Mouse (Mus musculus): ENCODE results near the gene Commd3. TPM values are rescaled to one million over a fixed set of nuclear protein-coding genes. Genes with fewer than 3 reads are reported as not detected.

The Commd3 gene
- polyA plus RNA-seq, 1 experiment from 2014 or later, result 194 TPM

DNA sequence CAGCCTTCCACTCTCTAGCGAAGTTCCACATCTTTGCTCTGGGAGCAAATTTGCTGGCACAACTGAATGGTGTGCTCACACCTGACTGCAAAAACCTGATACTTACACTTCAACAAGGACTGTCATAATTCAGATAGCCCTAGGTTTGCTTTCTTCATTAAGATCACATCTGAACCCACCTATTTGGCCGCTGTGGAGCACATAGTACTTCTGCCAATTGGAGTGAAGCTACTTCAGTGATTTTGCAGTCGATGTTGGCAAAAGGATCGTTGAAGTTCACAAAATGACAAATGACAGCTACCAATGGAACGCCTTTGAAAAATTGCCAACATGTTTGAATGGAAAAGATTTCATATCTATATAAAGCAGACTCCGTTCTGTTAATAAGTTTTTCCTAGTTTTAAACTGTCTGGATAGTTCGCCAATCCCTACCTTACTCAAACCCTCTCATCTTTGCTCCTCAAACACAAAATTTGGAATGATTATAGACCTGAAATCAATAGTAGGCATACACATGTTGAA is 23.5 kb downstream of the Commd3 start:
- no peak for ATAC-seq (ENCODE audit: insufficient read depth)
- Histone ChIP-seq H3K9ac (no peak overlapping the region), H3K9me3 (ENCODE audit: low read depth, low read length) (no peaks in the 10 kb centered on the region), H3K4me1 (ENCODE audit: insufficient read depth) (no peaks in the 10 kb centered on the region), H3K4me2 (no peak overlapping the region), H3K36me3 (ENCODE audit: insufficient read depth) (no peaks in the 10 kb centered on the region), H3K4me3 (ENCODE audit: low read depth, low read length) (no peak overlapping the region), H3K27ac (ENCODE audit: low read depth) (no peak overlapping the region), H3K27me3 (ENCODE audit: insufficient read depth, low read length) (peaks cover 81% of the 10 kb centered on the region)
- WGBS, result 6% methylated on average over 7 of the region's 7 CpGs
- peak; percentile 25 for DNase-seq
- TF ChIP-seq CTCF (IDR thresholded peaks at IDR 0.05; ENCODE audit: low read depth), result no peak

GRCm38 (mm10) chr2:18697591-18698244 is 25.5 kb downstream of the Commd3 start:
- Histone ChIP-seq H3K36me3 (ENCODE audit: insufficient read depth) (no peaks in the 10 kb centered on the region), H3K27ac (ENCODE audit: low read depth) (no peak overlapping the region), H3K9ac (no peak overlapping the region), H3K4me2 (no peak overlapping the region), H3K27me3 (ENCODE audit: insufficient read depth, low read length) (peaks cover 76% of the 10 kb centered on the region), H3K4me1 (ENCODE audit: insufficient read depth) (no peaks in the 10 kb centered on the region), H3K9me3 (ENCODE audit: low read depth, low read length) (no peaks in the 10 kb centered on the region), H3K4me3 (ENCODE audit: low read depth, low read length) (no peak overlapping the region)
- no peak for TF ChIP-seq CTCF (IDR thresholded peaks at IDR 0.05; ENCODE audit: low read depth)
- ATAC-seq (ENCODE audit: insufficient read depth) (no peak), DNase-seq (peak; percentile 17)
- 3% methylated on average over 4 of the region's 4 CpGs for WGBS

- Histone ChIP-seq H3K4me1 (ENCODE audit: insufficient read depth) (no peaks in the 10 kb centered on the region), H3K9me3 (ENCODE audit: low read depth, low read length) (no peaks in the 10 kb centered on the region), H3K4me2 (peak overlapping the region; percentile 19), H3K27me3 (ENCODE audit: insufficient read depth, low read length) (peaks cover 74% of the 10 kb centered on the region), H3K4me3 (ENCODE audit: low read depth, low read length) (peak overlapping the region; percentile 6; the same call in 1 of the 2 replicates), H3K27ac (ENCODE audit: low read depth) (no peak overlapping the region), H3K9ac (no peak overlapping the region), H3K36me3 (ENCODE audit: insufficient read depth) (no peaks in the 10 kb centered on the region)
- no peak for TF ChIP-seq CTCF (IDR thresholded peaks at IDR 0.05; ENCODE audit: low read depth)
- under 1% methylated on average over 56 of the region's 56 CpGs for WGBS
- ATAC-seq (ENCODE audit: insufficient read depth) (peak; percentile 25; the same call in 1 of the 2 replicates), DNase-seq (peak; percentile 49)
Observed at GRCm38 (mm10) chr2:18698663-18699385, 26.6 kb downstream of the Commd3 start.

GRCm38 (mm10) chr2:18699401-18699990 is 27.3 kb downstream of the Commd3 start:
- no peaks in the 10 kb centered on the region for H3K36me3 ChIP-seq (ENCODE audit: insufficient read depth)
- no peak overlapping the region for H3K9ac ChIP-seq
- DNase-seq (no peak), ATAC-seq (ENCODE audit: insufficient read depth) (no peak)
- TF ChIP-seq CTCF (IDR thresholded peaks at IDR 0.05; ENCODE audit: low read depth), result no peak
- peaks cover 79% of the 10 kb centered on the region for H3K27me3 ChIP-seq (ENCODE audit: insufficient read depth, low read length)
- no peaks in the 10 kb centered on the region for H3K4me1 ChIP-seq (ENCODE audit: insufficient read depth)
- no peak overlapping the region for H3K4me3 ChIP-seq (ENCODE audit: low read depth, low read length)
- H3K27ac ChIP-seq (ENCODE audit: low read depth), result no peak overlapping the region
- under 1% methylated on average over 11 of the region's 11 CpGs for WGBS
- no peak overlapping the region for H3K4me2 ChIP-seq
- no peaks in the 10 kb centered on the region for H3K9me3 ChIP-seq (ENCODE audit: low read depth, low read length)

GRCm38 (mm10) chr2:18710356-18710755 is 38.2 kb downstream of the Commd3 start:
- DNase-seq (no peak), ATAC-seq (ENCODE audit: insufficient read depth) (no peak)
- Histone ChIP-seq H3K27me3 (ENCODE audit: insufficient read depth, low read length) (no peaks in the 10 kb centered on the region; the same call in 1 of the 2 replicates), H3K4me3 (ENCODE audit: low read depth, low read length) (no peak overlapping the region), H3K36me3 (ENCODE audit: insufficient read depth) (no peaks in the 10 kb centered on the region), H3K27ac (ENCODE audit: low read depth) (no peak overlapping the region), H3K4me1 (ENCODE audit: insufficient read depth) (no peaks in the 10 kb centered on the region), H3K9ac (no peak overlapping the region), H3K9me3 (ENCODE audit: low read depth, low read length) (no peaks in the 10 kb centered on the region), H3K4me2 (no peak overlapping the region)
- 53% methylated on average over 3 of the region's 3 CpGs for WGBS
- no peak for TF ChIP-seq CTCF (IDR thresholded peaks at IDR 0.05; ENCODE audit: low read depth)

DNA sequence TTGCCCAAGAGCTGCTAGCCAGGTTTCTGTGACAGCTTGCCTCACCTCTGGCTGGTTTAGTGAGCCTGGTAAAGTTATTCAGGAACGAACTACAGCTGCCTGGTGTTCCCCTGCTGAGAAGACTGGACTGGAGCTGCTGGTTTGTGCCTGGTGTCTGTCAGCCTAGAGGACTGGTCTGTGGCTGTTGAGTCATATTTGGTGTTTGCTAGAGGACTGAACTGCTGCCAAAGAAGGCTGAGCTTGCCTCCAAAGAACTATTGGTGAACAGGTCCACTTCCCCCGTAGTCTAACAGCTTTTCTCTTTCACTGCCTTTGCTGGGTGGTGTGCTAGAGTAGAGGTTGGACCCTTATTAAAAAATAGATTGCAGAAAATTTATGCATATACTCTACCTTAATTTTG is 40.9 kb downstream of the Commd3 start:
- H3K36me3 ChIP-seq (ENCODE audit: insufficient read depth), result no peaks in the 10 kb centered on the region
- ATAC-seq (ENCODE audit: insufficient read depth) (no peak), DNase-seq (no peak)
- H3K27me3 ChIP-seq (ENCODE audit: insufficient read depth, low read length), result no peaks in the 10 kb centered on the region; the same call in 1 of the 2 replicates
- no peak overlapping the region for H3K4me2 ChIP-seq
- H3K9me3 ChIP-seq (ENCODE audit: low read depth, low read length), result no peaks in the 10 kb centered on the region
- no peak overlapping the region for H3K9ac ChIP-seq
- no peak overlapping the region for H3K27ac ChIP-seq (ENCODE audit: low read depth)
- TF ChIP-seq CTCF (IDR thresholded peaks at IDR 0.05; ENCODE audit: low read depth), result no peak
- H3K4me3 ChIP-seq (ENCODE audit: low read depth, low read length), result no peak overlapping the region
- H3K4me1 ChIP-seq (ENCODE audit: insufficient read depth), result no peaks in the 10 kb centered on the region
- WGBS, result 71% methylated on average over 2 of the region's 2 CpGs

DNA sequence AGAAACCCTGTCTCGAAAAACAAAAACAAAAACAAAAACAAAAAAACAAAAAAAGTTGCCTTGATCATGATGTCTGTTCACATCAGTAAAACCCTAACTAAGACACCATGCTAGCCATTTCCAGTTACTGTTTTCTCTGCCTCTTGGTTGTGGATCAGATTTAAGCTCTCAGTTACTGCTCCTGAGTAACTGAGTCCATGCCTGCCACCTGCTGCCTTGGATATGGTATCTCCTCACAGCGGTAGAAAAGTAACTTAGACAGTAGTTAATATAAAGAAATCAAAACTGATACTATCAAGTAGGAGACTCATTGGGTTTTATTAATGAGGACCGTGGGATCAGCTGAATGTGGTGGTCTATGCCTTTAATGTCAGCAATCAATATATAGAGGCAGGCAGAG is 42.2 kb downstream of the Commd3 start:
- H3K9me3 ChIP-seq (ENCODE audit: low read depth, low read length), result no peaks in the 10 kb centered on the region
- H3K4me3 ChIP-seq (ENCODE audit: low read depth, low read length), result no peak overlapping the region
- H3K9ac ChIP-seq, result no peak overlapping the region
- H3K4me2 ChIP-seq, result no peak overlapping the region
- no peak for ATAC-seq (ENCODE audit: insufficient read depth)
- no peak for DNase-seq
- TF ChIP-seq CTCF (IDR thresholded peaks at IDR 0.05; ENCODE audit: low read depth), result no peak
- H3K36me3 ChIP-seq (ENCODE audit: insufficient read depth), result no peaks in the 10 kb centered on the region
- no peaks in the 10 kb centered on the region for H3K4me1 ChIP-seq (ENCODE audit: insufficient read depth)
- H3K27me3 ChIP-seq (ENCODE audit: insufficient read depth, low read length), result no peaks in the 10 kb centered on the region; the same call in 1 of the 2 replicates
- no peak overlapping the region for H3K27ac ChIP-seq (ENCODE audit: low read depth)
- WGBS, result 68% methylated on average over 3 of the region's 3 CpGs

Measured in lung, embryonic 14.5 days (tissue).